Mouse (Mus musculus): ENCODE measurements around the gene Gm20388. TPM values are rescaled to one million over a fixed set of nuclear protein-coding genes. Genes with fewer than 3 reads are reported as not detected.

Gene Gm20388
- total RNA-seq, 2 experiments from 2014 or later, result 4.0 TPM; not detected in 1

DNA sequence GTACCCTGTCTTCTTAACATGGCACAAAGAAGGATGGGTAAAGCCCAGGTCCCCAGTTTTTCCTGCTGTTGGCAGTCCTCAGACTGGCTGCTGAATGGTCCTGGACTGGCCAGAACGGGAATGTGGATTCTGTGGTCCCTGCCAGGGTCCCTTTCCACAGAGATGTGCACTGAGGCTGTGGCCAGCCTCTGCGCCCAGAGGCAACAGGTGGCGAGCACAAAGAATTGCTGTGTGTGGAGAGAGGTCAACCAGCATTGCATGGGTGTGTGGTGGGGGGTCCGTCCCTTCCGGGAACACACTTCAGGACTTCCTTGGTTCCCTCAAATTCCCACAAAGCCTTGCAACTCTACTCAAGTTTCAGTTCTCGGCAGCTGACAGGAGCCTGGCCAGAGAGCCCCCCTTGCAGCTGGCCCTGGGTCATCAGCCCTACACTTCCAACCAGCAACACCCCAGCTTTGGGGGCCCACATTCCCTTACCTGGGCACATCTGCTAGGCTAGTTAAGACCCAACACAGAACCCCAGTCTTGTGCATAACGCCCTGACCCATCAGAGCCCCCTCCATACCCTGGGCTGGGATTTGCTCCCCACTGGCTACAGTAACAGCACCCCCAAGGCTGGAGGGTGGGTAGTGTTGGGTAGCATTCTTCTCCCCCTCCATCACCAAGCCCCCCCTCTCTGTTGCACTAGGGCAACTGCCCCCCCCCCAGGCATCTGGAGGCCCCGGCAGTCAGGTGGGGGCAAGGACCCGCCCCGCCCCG is 2938.7 kb downstream of the Gm20388 start:
- DNase-seq, result no peak

DNA sequence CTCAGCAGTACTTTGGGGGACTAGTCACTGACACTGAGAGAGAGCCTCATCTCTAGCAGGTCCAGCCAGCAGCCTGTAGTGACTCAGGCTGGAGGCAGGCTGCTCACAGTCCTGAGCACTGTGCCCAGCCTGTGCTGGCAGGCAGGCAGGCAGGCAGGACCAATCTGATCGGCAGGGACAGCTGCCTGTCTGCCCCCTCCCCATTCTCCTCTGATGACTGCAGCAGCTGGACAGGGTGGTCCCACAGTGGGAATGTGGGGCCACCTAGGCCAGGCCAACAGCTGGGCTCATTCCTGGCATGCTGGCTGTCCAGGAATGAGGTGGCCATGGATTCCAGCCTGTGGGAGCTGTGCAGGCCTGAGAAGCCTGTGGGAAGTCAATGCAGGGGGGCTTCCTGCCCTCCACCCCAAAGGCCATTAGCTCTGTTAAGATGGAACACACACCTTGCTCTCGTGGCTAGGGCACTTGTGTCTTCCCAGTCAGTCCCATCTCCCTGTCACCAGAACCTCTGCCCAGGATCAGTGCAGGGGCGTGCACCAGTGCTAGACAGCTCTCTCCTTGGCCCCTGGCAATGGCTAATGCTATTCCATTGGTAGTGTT is 2940.1 kb downstream of the Gm20388 start:
- DNase-seq, result no peak

DNA sequence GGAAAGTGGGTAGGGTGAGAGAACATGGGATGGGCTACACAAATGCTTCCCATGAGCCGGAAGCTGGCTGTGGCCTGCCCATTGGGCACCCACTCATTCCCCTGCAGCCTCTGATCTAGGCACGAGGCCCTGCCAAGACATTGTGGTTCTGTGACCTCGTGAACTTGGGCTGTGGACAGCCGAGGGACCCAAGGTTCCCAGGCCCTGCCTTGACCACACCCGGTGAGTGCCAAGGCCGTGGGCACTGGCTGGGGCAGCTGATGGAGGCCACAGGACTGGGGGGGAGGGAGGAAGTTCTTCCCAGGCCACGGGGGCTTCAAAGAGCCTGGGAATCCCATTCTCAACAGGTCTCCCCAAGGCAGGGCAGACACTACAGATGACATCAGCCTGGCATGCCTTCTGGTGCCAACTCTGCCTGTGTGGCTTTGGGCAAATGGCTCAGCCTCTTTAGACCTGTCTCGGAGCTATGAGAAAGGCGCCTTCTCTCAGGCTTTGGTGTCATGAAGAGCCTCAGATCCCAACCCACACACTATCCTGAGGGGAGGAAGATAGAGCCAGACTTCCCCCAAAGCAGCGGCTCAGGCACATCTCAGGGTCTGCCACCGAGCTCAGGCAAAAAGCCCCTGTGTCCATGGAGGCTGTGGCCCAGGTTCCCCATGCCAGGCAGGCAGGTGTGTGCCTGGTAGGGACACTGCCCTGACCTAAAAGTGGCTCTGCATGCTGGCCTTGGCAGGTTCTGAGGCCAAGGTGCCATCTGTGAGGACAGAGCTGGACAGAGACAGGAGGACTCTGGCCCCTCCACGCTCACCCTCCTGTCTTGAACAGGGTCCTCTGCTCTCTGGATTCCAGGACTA is 2941.3 kb downstream of the Gm20388 start:
- no peak for DNase-seq

- no peak for DNase-seq
Observed at GRCm38 (mm10) chr8:122852546-122852905, 2941.9 kb downstream of the Gm20388 start.

DNA sequence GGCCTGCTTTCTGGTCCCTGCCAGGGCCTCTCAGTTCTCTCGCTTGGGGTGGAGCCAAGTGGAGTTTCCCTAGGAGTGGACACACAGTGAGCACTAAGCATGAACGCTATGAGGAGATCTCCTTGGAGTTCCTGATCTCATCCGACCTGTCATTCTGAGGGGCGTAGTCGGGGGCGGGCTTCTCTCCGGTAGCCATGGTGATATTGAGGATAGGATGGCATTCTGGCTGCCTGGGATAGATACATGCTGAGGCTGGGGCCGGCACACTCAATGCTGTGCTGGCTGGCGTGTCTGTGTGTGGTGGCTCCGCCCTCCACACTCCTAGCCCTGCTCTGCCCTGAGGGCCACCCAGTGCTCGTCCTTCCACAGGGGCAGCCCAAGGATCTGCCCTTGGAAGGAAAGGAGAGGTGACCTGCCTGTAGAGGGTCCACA is 2942.7 kb downstream of the Gm20388 start:
- DNase-seq, result no peak

DNA sequence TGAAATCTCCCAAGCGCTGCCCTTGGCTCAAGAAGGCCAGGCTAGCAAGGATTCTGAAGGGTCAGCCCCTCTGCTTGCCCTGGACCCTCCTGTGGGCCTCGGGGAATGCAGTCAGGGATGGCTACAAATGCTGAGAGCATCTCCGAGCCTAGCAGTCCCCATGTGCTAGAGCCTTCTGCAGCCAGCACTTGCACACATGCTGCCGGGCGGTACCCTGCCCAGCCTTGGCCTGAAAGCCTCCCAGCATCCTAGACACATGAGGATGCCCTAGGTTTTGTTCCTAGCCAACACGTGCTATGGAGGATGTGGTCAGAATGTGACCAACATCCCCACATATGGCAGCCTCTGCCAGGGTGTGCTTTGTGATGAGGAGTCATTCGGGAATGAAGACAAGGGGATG is 2943.7 kb downstream of the Gm20388 start:
- no peak for DNase-seq

DNA sequence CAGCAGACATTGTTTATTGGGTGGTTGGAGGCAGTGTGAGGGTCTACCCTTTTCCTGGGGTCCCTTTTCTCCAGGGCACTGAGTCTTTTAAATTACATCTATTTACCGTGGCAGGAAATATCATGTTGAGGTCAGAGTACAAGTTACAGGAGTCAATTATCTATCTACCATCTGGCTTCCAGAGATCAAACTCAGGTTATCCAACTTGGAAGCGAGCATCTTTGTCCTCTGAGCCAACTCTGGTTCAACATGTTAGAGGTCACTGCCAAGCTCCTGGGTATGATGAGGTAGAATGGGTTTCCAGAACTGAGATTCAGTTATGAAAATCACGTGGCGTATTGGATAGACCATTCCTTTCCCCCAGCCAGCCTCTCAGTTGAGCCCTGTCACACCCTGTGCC is 2944.5 kb downstream of the Gm20388 start:
- no peak for DNase-seq

DNA sequence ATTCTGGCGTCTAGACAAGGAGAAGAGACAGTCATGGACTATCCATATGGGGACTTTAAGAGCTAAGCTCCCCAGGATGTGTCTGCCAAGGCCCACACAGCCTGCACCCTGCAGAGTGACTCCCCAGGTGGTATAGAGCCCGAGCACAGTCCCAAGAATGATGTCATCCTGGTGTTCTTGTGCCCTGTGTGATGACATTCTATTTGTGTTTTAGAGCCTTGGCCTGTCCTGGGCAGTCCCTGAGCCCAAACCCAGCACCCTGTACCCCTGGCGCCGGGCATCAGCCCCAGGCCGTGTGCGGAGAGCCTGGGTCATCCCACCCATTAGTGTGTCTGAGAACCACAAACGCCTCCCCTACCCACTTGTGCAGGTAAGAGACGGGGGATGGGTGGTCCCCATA is 2945.6 kb downstream of the Gm20388 start:
- DNase-seq, result no peak

DNA sequence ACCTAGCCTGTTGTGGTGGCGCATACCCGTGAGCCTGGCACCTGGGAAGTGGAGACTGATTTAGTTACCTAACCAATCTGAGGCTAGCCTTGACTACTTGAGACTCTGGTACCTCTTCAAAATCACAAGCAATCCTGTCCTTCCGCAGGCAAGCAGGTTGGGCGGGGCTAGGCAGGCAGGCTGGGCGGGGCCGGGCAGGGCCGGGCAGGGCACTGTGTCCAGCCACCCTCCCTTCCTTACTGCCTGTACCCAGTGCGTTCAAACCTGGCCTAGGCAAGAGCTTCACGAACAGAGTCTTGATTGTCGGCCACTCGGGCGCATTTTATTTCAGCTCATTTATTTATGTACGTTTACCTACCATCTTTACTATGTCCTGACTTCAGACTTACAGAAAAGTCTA is 2949.2 kb downstream of the Gm20388 start:
- no peak for DNase-seq

GRCm38 (mm10) chr8:122864719-122865129 is 2954.1 kb downstream of the Gm20388 start:
- DNase-seq, result no peak

GRCm38 (mm10) chr8:122865441-122865840 is 2954.8 kb downstream of the Gm20388 start:
- DNase-seq, result no peak

DNA sequence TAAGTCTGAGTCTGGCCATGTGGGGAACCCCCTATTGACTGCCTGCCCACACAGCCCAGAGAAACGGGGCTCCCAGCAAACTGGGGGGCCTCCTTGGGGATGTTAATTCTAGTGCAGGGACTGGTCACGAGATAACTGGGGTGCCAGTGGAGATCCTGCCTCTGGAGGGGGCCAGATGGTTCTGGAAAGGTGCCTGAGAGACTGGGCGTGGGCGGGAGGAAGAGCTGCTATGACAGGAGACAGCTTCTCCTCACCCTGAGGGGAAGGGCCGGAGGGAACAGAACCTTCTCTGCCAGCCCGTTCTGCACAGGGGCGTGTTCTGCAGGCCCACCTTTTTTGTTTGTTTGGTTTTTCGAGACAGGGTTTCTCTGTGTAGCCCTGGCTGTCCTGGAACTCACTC is 2955.6 kb downstream of the Gm20388 start:
- DNase-seq, result no peak

DNA sequence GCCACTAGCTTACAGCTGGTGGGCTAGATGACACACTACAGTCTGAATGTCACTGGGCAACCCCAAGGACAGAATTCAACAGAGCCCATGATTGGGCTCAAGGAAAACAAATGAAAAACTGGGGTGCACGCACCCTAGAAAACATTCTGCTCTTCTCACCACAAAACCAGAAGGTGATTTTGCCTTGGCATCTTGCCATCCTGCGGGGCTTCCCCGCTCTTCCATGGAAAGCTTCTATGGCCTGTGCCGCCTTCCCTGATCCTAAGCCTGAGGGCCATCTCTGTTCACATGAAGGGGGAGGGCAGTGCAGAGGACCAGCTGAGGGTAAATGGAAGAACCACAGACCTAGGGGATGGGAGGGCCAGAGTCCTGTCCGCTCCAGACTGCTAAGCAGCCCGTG is 2957.3 kb downstream of the Gm20388 start:
- DNase-seq, result no peak

GRCm38 (mm10) chr8:122870377-122870863 is 2959.8 kb downstream of the Gm20388 start:
- DNase-seq, result peak; percentile 44 to 64

DNA sequence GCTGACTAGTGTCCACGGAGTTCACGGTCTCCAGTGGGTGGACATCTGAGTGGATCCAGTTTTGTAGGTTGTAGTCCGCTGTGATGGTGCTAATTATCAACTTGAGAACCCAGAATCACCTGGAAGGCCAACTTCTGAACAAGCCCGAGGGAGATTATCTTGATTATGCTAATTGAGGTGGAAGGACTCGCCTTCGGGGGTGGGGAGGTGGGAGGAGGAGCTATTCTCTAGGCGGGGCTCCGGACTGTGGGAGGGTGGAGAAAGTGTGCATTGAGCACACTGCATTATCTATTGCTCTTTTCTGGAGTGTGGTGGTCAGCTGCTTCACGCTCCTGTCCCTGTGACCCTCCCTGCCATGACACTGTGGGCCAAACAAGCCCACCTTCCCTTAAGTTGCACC is 2961.0 kb downstream of the Gm20388 start:
- no peak for DNase-seq

- DNase-seq, result no peak
Observed at GRCm38 (mm10) chr8:122873171-122873570, 2962.5 kb downstream of the Gm20388 start.

DNA sequence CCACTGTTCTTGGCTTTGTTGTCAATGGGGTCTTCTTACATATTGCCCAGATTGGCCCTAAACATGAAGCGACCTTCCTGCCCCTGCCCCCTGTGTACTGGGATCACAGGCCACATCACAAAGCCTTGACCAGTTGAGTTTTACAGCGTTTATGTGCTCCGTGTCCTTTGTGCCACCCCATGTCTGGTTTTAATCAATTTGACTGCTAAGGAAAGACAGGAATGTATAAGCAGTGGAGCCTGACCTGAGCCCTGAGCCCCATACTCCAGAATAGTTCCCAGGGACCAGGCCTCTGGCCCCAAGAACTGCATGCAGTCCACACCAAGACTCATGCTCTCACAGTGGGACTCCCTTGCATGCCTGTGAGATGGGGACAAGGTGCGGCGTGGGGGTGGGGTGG is 2964.5 kb downstream of the Gm20388 start:
- DNase-seq, result no peak

GRCm38 (mm10) chr8:122878231-122878630 is 2967.6 kb downstream of the Gm20388 start:
- DNase-seq, result no peak

- DNase-seq, result no peak
Observed at GRCm38 (mm10) chr8:122880302-122880701, 2969.7 kb downstream of the Gm20388 start.

DNA sequence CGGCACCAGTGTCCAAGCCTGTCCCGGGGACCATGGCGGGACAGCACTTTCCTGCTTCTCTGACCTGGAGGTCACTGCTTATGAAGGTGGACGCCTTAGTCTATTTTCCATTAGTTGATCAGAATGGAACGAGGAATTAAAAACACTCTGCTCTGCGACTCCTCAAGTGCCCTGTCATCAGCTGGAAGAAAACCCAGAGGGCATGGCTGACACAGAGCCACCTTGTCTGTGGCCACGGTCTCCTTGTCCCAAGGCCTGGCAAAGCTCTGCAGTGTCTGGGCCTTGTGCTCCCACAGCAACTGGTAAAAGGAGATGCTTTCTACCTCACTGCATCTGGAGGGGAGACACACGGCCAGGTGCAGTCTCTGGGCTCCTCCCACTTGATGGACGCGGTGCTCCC is 2973.0 kb downstream of the Gm20388 start:
- no peak for DNase-seq

- no peak for DNase-seq
Observed at GRCm38 (mm10) chr8:122891440-122891839, 2980.8 kb downstream of the Gm20388 start.

DNA sequence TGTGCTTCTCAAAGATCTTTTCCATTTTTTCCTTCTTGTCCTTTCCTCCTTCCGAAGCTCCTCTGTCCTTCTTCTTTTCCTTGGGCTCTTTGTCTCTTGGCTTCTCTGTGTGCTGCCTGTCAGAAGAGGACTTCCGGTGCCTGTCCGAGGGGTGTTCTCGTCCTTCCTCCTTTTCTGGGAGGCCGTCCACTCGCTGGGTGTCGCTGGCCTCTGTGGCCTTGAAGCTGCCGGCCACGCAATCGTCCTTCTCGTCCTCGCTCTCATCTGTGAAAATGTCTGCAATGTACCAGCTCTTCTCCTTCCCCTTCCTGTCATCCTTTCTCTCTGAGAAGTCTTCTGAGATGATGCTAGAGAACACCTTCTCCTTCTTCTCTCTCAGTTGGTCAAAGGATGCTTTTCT is 2982.8 kb downstream of the Gm20388 start:
- no peak for DNase-seq

DNA sequence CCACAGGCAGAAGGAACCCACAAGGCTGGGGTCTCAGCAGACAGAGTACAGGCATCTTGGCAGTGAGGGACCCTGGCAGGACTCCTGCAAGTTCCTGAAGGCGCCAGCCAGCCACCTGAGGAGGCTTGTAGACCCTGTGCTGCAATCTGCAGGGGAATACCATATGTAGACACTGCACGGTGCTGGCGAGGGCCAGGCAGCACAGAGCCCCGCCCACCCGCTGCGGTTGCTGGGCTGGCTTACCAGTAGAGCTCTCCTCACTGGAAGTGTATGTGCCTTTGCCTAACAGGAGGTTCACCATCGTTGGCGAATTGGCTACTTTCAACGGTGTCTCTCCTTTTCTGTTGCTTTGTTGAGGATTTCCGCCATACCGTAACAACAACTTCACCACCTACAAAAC is 2985.7 kb downstream of the Gm20388 start:
- DNase-seq, result no peak
